Mouse (Mus musculus): Measurements from ENCODE around the gene Ccdc62. TPM values are rescaled to one million over a fixed set of nuclear protein-coding genes. Genes with fewer than 3 reads are reported as not detected.

Gene Ccdc62
- polyA plus RNA-seq, 1 experiment from 2014 or later: 4.1 TPM

DNA sequence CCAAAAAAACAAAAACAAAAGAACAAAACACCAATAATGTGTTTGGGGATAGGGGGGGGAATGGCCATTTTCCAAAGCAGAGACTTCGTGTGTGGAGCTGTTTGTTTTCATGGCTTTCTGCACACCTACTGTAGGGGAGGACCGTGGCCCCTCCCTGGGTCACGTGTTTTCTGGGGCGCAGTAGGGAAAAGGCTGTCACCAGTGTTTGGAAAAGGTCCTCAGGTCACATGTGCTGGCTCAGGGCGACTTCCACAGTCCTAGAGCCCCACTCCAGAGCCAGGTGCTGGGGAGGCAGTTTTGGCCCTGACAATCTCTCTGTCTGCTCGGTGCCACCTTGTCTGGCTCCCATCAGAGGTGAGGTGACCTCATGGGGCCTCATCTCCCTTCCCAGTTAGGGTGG, 64.9 kb downstream of the Ccdc62 start:
- H3K9ac ChIP-seq: no peak overlapping the region
- H3K9me3 ChIP-seq (replicated peaks): no peaks in the 10 kb centered on the region
- H3K4me1 ChIP-seq (replicated peaks): peaks cover 34% of the 10 kb centered on the region
- ATAC-seq (ENCODE audit: low read depth) (0 out of 2 replicates have a peak, but pooled peaks have one; percentile 4), DNase-seq (no peak)
- peaks cover 44% of the 10 kb centered on the region for H3K36me3 ChIP-seq
- no peaks in the 10 kb centered on the region for H3K27me3 ChIP-seq
- WGBS (ENCODE audit: insufficient replicate concordance): 73% methylated on average over 6 of the region's 6 CpGs
- H3K27ac ChIP-seq: no peak overlapping the region; the same call in 1 of the 2 replicates
- no peak overlapping the region for H3K4me2 ChIP-seq
- H3K4me3 ChIP-seq (replicated peaks): no peak overlapping the region

DNA sequence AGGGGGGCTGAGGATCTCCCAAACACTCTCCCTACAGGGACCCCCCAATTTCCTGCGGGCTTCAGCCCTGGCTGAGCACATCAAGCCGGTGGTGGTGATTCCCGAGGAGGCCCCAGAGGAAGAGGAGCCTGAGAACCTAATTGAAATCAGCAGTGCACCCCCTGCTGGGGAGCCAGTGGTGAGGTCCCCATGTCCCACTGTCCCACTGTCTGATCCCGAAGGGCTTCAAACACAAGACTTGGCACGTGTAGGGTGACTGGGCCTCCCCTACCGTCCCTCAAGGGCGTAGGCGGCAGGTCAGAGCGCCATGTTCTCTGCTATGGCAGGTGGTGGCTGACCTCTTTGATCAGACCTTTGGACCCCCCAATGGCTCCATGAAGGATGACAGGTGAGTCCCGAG, 65.7 kb downstream of the Ccdc62 start:
- H3K27ac ChIP-seq: no peak overlapping the region

DNA sequence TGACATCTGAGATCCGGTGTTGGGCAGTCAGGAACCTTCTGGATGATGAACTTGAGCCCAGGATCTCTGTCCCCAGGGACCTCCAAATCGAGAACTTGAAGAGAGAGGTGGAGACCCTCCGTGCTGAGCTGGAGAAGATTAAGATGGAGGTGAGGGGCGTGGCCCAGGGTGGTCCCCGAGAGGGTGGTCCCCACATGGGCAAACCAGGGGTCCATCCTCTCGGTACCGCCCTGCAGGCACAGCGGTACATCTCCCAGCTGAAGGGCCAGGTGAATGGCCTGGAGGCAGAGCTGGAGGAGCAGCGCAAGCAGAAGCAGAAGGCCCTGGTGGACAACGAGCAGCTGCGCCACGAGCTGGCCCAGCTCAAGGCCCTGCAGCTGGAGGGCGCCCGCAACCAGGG, 66.2 kb downstream of the Ccdc62 start:
- Histone ChIP-seq H3K4me3 (replicated peaks) (no peak overlapping the region), H3K4me2 (no peak overlapping the region), H3K4me1 (replicated peaks) (peaks cover 38% of the 10 kb centered on the region), H3K9ac (no peak overlapping the region), H3K36me3 (peaks cover 47% of the 10 kb centered on the region), H3K9me3 (replicated peaks) (no peaks in the 10 kb centered on the region), H3K27me3 (no peaks in the 10 kb centered on the region), H3K27ac (no peak overlapping the region)
- DNase-seq: no peak
- ATAC-seq (ENCODE audit: low read depth): no peak
- WGBS (ENCODE audit: insufficient replicate concordance): 80% methylated on average over 14 of the region's 14 CpGs

More for the DNA sequence above, 65.7 kb downstream of the Ccdc62 start:
- Histone ChIP-seq H3K9me3 (replicated peaks) (no peaks in the 10 kb centered on the region), H3K4me2 (no peak overlapping the region), H3K4me3 (replicated peaks) (no peak overlapping the region), H3K36me3 (peaks cover 46% of the 10 kb centered on the region), H3K27me3 (no peaks in the 10 kb centered on the region), H3K4me1 (replicated peaks) (peaks cover 38% of the 10 kb centered on the region), H3K9ac (no peak overlapping the region)
- no peak for DNase-seq
- 77% methylated on average over 9 of the region's 10 CpGs for WGBS (ENCODE audit: insufficient replicate concordance)
- no peak for ATAC-seq (ENCODE audit: low read depth)

DNA sequence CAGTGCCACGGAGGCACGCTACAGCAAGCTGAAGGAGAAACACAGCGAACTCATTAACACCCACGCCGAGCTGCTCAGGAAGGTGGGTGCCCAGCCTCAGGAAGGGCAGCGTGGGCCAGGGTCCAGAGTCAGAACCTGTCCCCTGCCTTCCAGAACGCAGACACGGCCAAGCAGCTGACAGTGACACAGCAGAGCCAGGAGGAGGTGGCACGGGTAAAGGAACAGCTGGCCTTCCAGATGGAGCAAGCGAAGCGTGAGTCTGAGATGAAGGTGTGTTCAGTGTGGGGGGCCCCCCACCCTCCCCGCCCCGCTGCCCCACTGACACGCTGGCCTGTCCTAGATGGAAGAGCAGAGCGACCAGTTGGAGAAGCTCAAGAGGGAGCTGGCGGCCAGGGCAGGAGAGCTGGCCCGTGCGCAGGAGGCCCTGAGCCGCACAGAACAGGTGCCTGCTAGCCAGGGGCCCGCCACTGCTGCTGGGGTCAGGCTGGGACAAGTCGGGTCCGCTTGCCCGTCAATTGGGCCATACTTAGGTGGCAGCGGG, 66.8 kb downstream of the Ccdc62 start:
- peaks cover 36% of the 10 kb centered on the region for H3K4me1 ChIP-seq (replicated peaks)
- no peak overlapping the region for H3K9ac ChIP-seq
- no peaks in the 10 kb centered on the region for H3K9me3 ChIP-seq (replicated peaks)
- DNase-seq: no peak
- H3K4me2 ChIP-seq: no peak overlapping the region
- no peak for ATAC-seq (ENCODE audit: low read depth)
- peaks cover 47% of the 10 kb centered on the region for H3K36me3 ChIP-seq
- 84% methylated on average over 24 of the region's 24 CpGs for WGBS (ENCODE audit: insufficient replicate concordance)
- H3K27ac ChIP-seq: no peak overlapping the region
- H3K27me3 ChIP-seq: no peaks in the 10 kb centered on the region
- no peak overlapping the region for H3K4me3 ChIP-seq (replicated peaks)

DNA sequence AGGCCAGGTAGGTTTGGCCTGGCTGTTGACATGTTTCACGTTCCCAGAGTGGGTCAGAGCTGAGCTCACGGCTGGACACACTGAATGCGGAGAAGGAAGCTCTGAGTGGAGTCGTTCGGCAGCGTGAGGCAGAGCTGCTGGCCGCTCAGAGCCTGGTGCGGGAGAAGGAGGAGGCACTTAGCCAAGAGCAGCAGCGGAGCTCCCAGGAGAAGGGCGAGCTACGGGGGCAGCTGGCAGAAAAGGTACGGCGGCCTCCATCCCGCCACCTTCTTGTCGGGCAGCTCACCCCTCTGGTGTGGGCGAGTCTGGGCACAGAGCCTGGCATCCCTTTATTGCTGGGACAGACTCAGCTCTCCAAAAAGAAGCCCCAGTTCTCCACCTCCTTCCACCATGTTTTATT, 67.3 kb downstream of the Ccdc62 start:
- Histone ChIP-seq H3K4me3 (replicated peaks) (no peak overlapping the region), H3K27ac (no peak overlapping the region), H3K9ac (no peak overlapping the region), H3K27me3 (no peaks in the 10 kb centered on the region), H3K4me1 (replicated peaks) (peaks cover 36% of the 10 kb centered on the region), H3K4me2 (no peak overlapping the region), H3K9me3 (replicated peaks) (no peaks in the 10 kb centered on the region), H3K36me3 (peaks cover 49% of the 10 kb centered on the region)
- no peak for ATAC-seq (ENCODE audit: low read depth)
- no peak for DNase-seq
- 85% methylated on average over 16 of the region's 16 CpGs for WGBS (ENCODE audit: insufficient replicate concordance)

DNA sequence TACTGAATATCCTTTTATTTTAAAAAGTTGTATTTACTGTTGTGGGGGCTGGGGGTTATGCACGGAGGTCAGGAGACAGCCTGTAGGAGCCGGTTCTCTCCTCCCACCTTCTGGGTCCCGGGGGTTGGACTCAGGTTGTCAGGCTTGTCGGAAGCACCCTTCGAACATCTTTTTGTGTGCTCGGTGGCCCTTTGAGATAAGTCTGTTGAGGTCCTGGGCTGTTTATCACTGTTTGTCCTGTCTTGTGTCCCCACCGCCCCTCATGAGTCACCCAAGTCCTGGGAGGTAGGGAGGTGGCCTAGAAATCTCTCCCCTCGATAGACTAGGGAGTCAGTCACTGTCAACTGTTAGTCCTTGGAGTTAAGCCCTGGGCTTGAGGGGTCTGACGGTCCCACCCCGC, 67.9 kb downstream of the Ccdc62 start:
- H3K4me1 ChIP-seq (replicated peaks): peaks cover 39% of the 10 kb centered on the region
- H3K27me3 ChIP-seq: no peaks in the 10 kb centered on the region
- H3K4me2 ChIP-seq: no peak overlapping the region
- 29% methylated on average over 10 of the region's 10 CpGs for WGBS (ENCODE audit: insufficient replicate concordance)
- H3K27ac ChIP-seq: no peak overlapping the region
- H3K4me3 ChIP-seq (replicated peaks): no peak overlapping the region
- peaks cover 54% of the 10 kb centered on the region for H3K36me3 ChIP-seq
- no peaks in the 10 kb centered on the region for H3K9me3 ChIP-seq (replicated peaks)
- ATAC-seq (ENCODE audit: low read depth): peak; percentile 26; the same call in 1 of the 2 replicates
- H3K9ac ChIP-seq: no peak overlapping the region
- DNase-seq: no peak

DNA sequence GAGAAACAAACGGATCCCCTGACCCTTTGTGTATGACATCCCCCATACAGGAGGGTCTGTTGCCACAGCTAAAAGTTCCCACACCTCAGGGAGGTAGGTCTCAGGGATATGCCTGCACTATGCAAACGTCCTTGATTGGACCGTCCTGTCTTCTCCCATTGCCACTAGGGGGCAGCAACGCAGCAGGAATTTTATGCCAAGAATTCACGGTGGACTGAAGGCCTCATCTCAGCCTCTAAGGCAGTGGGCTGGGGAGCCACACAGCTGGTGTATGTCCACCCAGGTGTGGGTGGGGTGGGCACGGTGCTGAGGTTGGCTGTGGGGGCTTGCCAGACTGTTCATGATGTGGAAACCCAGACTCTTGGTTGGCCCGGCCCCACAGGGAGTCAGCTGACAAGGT, 70.3 kb downstream of the Ccdc62 start:
- Histone ChIP-seq H3K27me3 (no peaks in the 10 kb centered on the region), H3K36me3 (peaks cover 73% of the 10 kb centered on the region), H3K9me3 (replicated peaks) (no peaks in the 10 kb centered on the region), H3K27ac (0 out of 2 replicates have a peak overlapping the region, but pooled peaks have one; percentile 14), H3K9ac (no peak overlapping the region), H3K4me3 (replicated peaks) (no peak overlapping the region), H3K4me1 (replicated peaks) (peaks cover 40% of the 10 kb centered on the region), H3K4me2 (no peak overlapping the region)
- peak; percentile 60 for ATAC-seq (ENCODE audit: low read depth)
- WGBS (ENCODE audit: insufficient replicate concordance): 13% methylated on average over 7 of the region's 7 CpGs
- DNase-seq: peak; percentile 79

DNA sequence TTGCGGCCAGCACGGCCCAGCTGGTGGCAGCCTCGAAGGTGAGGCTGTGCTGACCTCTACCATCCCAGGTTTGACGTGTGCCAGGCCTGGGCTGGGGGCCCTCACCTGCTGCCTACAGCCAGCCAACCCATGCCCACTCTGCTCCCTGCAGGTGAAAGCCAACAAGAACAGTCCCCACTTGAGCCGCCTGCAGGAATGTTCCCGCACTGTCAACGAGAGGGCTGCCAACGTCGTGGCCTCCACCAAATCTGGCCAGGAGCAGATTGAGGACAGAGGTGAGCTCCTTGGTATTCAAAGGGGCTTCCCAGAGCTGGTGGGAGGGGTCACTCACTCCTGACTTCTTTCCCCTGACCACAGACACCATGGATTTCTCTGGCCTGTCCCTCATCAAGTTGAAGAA, 70.8 kb downstream of the Ccdc62 start:
- Histone ChIP-seq H3K4me1 (replicated peaks) (peaks cover 40% of the 10 kb centered on the region), H3K4me3 (replicated peaks) (no peak overlapping the region), H3K27ac (peak overlapping the region; percentile 14; the same call in 1 of the 2 replicates), H3K9me3 (replicated peaks) (no peaks in the 10 kb centered on the region), H3K27me3 (no peaks in the 10 kb centered on the region), H3K36me3 (peaks cover 73% of the 10 kb centered on the region), H3K4me2 (no peak overlapping the region), H3K9ac (no peak overlapping the region)
- ATAC-seq (ENCODE audit: low read depth): 0 out of 2 replicates have a peak, but pooled peaks have one; percentile 3
- WGBS (ENCODE audit: insufficient replicate concordance): 47% methylated on average over 9 of the region's 9 CpGs
- no peak for DNase-seq

DNA sequence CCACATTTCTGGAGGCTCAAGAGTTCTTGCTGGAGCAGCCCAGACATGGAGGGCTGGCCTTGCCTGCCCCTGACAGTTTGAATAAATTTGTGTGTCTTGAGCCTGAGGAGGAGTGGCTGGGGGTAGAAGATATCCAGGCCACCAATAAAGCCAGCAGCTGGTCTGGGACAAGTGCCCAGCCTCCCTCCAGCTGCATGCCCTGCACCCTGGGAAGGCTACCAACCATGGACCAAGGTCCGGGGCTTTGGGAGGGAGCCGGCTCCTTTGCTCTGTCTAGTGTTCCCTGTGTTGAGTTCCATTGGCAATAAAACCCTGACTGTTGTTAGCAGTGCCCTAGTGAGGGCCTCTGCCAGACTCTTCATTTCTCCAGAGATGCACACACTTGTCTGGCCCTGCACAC, 72.4 kb downstream of the Ccdc62 start:
- 82% methylated on average over 2 of the region's 2 CpGs for WGBS (ENCODE audit: insufficient replicate concordance)
- no peak overlapping the region for H3K4me3 ChIP-seq (replicated peaks)
- H3K36me3 ChIP-seq: peaks cover 74% of the 10 kb centered on the region
- ATAC-seq (ENCODE audit: low read depth): no peak
- no peak overlapping the region for H3K9ac ChIP-seq
- DNase-seq: no peak
- H3K4me2 ChIP-seq: no peak overlapping the region
- peaks cover 34% of the 10 kb centered on the region for H3K4me1 ChIP-seq (replicated peaks)
- no peaks in the 10 kb centered on the region for H3K27me3 ChIP-seq
- peak overlapping the region; percentile 24 for H3K27ac ChIP-seq
- H3K9me3 ChIP-seq (replicated peaks): no peaks in the 10 kb centered on the region

DNA sequence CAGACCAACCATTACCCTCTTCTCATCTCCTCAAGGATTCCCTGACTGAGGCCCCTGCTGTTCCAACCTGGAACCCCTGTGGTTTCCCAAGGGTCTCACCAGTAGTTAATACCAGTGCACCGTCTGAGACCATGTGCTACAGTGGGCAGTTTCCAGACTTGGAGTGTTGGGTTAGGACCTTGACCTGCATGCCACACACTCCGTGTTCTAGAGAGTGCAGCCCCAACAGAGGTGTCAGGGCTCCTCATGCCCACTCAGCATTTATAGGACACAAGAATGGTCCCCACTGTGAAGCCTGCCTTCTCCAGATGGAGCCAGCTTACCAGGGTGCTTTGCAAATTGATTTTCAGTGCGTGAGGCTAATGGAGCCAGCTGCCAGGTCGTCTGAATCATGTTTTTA, 72.9 kb downstream of the Ccdc62 start:
- H3K4me1 ChIP-seq (replicated peaks): peaks cover 29% of the 10 kb centered on the region
- H3K27me3 ChIP-seq: no peaks in the 10 kb centered on the region
- peak overlapping the region; percentile 24; the same call in 1 of the 2 replicates for H3K27ac ChIP-seq
- H3K4me2 ChIP-seq: no peak overlapping the region
- ATAC-seq (ENCODE audit: low read depth) (no peak), DNase-seq (no peak)
- WGBS (ENCODE audit: insufficient replicate concordance): 70% methylated on average over 4 of the region's 4 CpGs
- H3K36me3 ChIP-seq: peaks cover 79% of the 10 kb centered on the region
- no peak overlapping the region for H3K9ac ChIP-seq
- no peaks in the 10 kb centered on the region for H3K9me3 ChIP-seq (replicated peaks)
- H3K4me3 ChIP-seq (replicated peaks): no peak overlapping the region

DNA sequence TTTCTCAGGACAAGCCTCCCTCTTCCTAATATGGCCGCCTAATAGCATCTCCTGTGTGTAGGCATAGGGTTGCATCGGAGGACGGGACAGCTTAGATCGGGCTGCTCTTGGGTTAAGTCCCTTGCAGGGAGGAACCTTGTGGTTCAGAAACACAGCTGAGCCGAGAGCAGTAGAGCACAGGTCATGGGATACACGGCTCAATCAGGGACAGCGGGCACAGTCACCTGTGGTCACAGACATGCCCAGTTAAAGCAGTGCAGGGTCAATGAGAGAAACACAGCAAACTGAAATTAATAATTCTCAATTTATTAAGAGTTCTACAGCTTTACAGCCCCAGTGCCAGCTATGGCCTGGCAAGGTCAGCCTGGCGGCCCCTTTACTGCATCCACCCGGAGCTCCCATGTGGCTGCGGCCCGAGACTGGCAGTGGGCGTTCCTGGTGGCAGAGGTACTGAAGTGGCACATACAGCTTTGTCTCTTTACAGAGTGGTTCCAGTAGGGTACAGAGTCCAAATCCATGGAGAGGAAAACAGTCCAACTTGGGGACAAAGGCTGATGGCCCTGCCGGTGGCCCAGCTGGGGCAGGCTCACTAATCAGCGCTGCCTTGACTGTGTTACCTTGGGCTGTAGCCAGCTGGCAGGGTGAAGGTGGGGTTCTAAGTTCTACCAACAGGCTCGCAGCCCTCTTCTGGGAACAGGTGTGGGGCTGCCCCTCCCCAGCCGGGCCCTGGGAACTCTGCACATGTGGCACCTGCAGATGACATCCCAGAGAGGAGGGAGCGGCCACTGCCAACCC, 74.1 kb downstream of the Ccdc62 start:
- no peak overlapping the region for H3K9ac ChIP-seq
- peaks cover 31% of the 10 kb centered on the region for H3K4me1 ChIP-seq (replicated peaks)
- DNase-seq (no peak), ATAC-seq (ENCODE audit: low read depth) (peak; percentile 29)
- H3K27ac ChIP-seq: peak overlapping the region; percentile 15; the same call in 1 of the 2 replicates
- no peaks in the 10 kb centered on the region for H3K9me3 ChIP-seq (replicated peaks)
- no peak overlapping the region for H3K4me2 ChIP-seq
- no peaks in the 10 kb centered on the region for H3K27me3 ChIP-seq
- H3K36me3 ChIP-seq: peaks cover 86% of the 10 kb centered on the region
- H3K4me3 ChIP-seq (replicated peaks): no peak overlapping the region
- 82% methylated on average over 17 of the region's 17 CpGs for WGBS (ENCODE audit: insufficient replicate concordance)

DNA sequence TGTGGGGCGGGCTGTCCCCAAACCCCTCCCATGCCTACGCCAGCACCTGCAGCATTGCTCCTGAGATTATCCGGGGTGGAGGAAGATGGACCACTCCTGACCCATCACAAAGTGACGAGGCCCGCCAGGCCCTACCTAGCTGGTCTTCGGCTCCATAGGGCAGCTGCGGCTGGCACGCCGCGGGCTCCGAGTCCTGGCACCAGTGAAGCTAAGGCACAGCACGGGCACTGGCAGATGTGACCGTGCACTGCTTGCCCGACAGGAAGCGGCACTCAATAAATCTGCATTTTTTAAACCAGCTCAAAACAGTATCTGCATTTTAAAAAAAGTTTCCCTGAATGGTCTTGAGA, 74.6 kb downstream of the Ccdc62 start:
- no peak overlapping the region for H3K9ac ChIP-seq
- ATAC-seq (ENCODE audit: low read depth) (no peak), DNase-seq (no peak)
- H3K4me3 ChIP-seq (replicated peaks): no peak overlapping the region
- no peaks in the 10 kb centered on the region for H3K9me3 ChIP-seq (replicated peaks)
- 91% methylated on average over 15 of the region's 15 CpGs for WGBS (ENCODE audit: insufficient replicate concordance)
- no peaks in the 10 kb centered on the region for H3K27me3 ChIP-seq
- H3K36me3 ChIP-seq: peaks cover 86% of the 10 kb centered on the region
- H3K27ac ChIP-seq: no peak overlapping the region
- peaks cover 36% of the 10 kb centered on the region for H3K4me1 ChIP-seq (replicated peaks)
- no peak overlapping the region for H3K4me2 ChIP-seq
